ENCODE assay signal across 17 mouse cellular contexts in the genomic region with DNA sequence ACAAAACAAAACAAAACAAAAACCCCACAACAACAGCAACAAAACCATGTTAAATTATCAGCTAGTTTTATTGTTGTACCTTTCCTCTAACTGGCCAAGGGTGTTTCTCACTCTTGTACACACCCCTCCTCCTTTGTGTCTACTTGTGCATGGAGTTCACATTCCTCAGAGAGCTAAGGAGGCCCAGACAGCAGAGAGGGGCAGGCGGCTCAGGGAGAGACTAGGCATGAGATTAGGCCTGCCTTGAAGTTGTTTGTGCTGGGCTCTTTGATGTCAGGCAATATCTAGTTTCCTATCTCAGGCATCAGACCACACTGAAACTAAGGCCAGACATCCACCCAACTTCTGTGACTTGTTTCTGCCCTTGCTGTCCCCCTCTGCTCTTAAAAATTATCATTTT. TPM values are rescaled to one million over a fixed set of nuclear protein-coding genes. Genes with fewer than 3 reads are reported as not detected.
A peak's percentile ranks its signal among the peaks of the same experiment; 100 is the strongest.
DNase-seq lines count a peak whose midpoint lies in the region; ATAC-seq and TF ChIP-seq lines count a peak whose summit lies in the region.
"Had no signal": no experiment of that assay in that cellular context is flagged by ENCODE, and none has a peak within 500 bp of the region (broad histone marks: within the 10 kb centered on the region; RNA-seq: fewer than 3 reads in every experiment).

No protein-coding gene starts in this region.

- TF ChIP-seq CTCF in MEL (IDR thresholded peaks at IDR 0.05 in 2 of 3, conservative IDR thresholded peaks at IDR 0.05 in 1 of 3; ENCODE audit: control insufficient read depth in 1 of 3, insufficient read depth in 1 of 3, low read depth in 2 of 3, low read length in 3 of 3, poor library complexity in 1 of 3, severe bottlenecking in 1 of 3), result no peak

- intact Hi-C loops in left cerebral cortex, postnatal 14 days (cut with DNase I), result no loop called here

- 12% methylated on average over 1 of the region's 1 CpGs for WGBS in hindbrain, embryonic 10.5 days
- WGBS in hindbrain, embryonic 14.5 days, result 26% methylated on average over 1 of the region's 1 CpGs
- 14% methylated on average over 1 of the region's 1 CpGs for WGBS in embryonic facial prominence, embryonic 14.5 days

- TF ChIP-seq RAD21 in MEL (IDR thresholded peaks at IDR 0.05; ENCODE audit: low read depth, low read length), result no peak

- no peak for DNase-seq in hindbrain, embryonic 10.5 days (ENCODE audit: low spot score)
- no peak for DNase-seq in hindbrain, embryonic 14.5 days (ENCODE audit: low spot score)
- peak; percentile 39 for DNase-seq in MEL (ENCODE audit: low read depth, low spot score)
- peak; percentile 46 for DNase-seq in embryonic facial prominence, embryonic 14.5 days (ENCODE audit: low spot score)
- peak; percentile 28 for DNase-seq in lung, postnatal 10 days
- DNase-seq in left cerebral cortex, postnatal 14 days (ENCODE audit: low spot score in 2 of 2), result no peak
- no peak for DNase-seq in adrenal gland, postnatal 10 days
- DNase-seq in frontal cortex, postnatal 10 days (ENCODE audit: low spot score in 2 of 2), result no peak
- DNase-seq: adrenal gland, adult 2 months; B cell, adult 2 months; cerebellum, adult 18-20 months; kidney, adult 9 months; right cerebral cortex, postnatal 4 days had no signal

- H3K27me3 ChIP-seq in hindbrain, embryonic 10.5 days (ENCODE audit: insufficient read depth, poor library complexity, severe bottlenecking), result no peaks in the 10 kb centered on the region
- H3K27me3 ChIP-seq in hindbrain, embryonic 14.5 days (ENCODE audit: control insufficient read depth, insufficient read depth, low read length), result no peaks in the 10 kb centered on the region
- H3K27me3 ChIP-seq in MEL (ENCODE audit: control insufficient read depth in 1 of 2, insufficient read depth in 2 of 2, low read length in 2 of 2), result no peaks in the 10 kb centered on the region
- H3K27me3 ChIP-seq in embryonic facial prominence, embryonic 14.5 days (replicated peaks; ENCODE audit: control insufficient read depth, insufficient read depth, low read length), result no peaks in the 10 kb centered on the region
- H3K27me3 ChIP-seq: neural tube, embryonic 15.5 days had no signal

- H3K4me1 ChIP-seq in hindbrain, embryonic 10.5 days (replicated peaks), result peaks cover 71% of the 10 kb centered on the region
- no peaks in the 10 kb centered on the region for H3K4me1 ChIP-seq in hindbrain, embryonic 14.5 days (replicated peaks; ENCODE audit: control insufficient read depth, insufficient read depth, low read length)
- H3K4me1 ChIP-seq in MEL (ENCODE audit: control insufficient read depth in 1 of 2, insufficient read depth in 2 of 2, low read length in 2 of 2), result peaks cover 0 to 9% of the 10 kb centered on the region in 2 experiments; a peak in 2 of 4 replicates
- no peaks in the 10 kb centered on the region; the same call in 1 of the 2 replicates for H3K4me1 ChIP-seq in embryonic facial prominence, embryonic 14.5 days (ENCODE audit: control insufficient read depth, insufficient read depth, low read length)

- no peak overlapping the region for H3K4me3 ChIP-seq in hindbrain, embryonic 10.5 days
- H3K4me3 ChIP-seq in hindbrain, embryonic 14.5 days (replicated peaks; ENCODE audit: low read length), result no peak overlapping the region
- no peak overlapping the region for H3K4me3 ChIP-seq in MEL (ENCODE audit: control insufficient read depth in 1 of 2, insufficient read depth in 1 of 2, low read depth in 2 of 2, low read length in 2 of 2)
- H3K4me3 ChIP-seq in embryonic facial prominence, embryonic 14.5 days (ENCODE audit: low read depth, low read length), result no peak overlapping the region
- H3K4me3 ChIP-seq: left cerebral cortex, adult 2 months; megakaryocyte, embryonic 14.5 days; neural tube, embryonic 15.5 days had no signal

- no peak overlapping the region for H3K4me2 ChIP-seq in hindbrain, embryonic 14.5 days (replicated peaks)
- H3K4me2 ChIP-seq in embryonic facial prominence, embryonic 14.5 days (ENCODE audit: low read depth, low read length), result no peak overlapping the region
- H3K4me2 ChIP-seq: neural tube, embryonic 15.5 days had no signal

- TF ChIP-seq EP300 in MEL (IDR thresholded peaks at IDR 0.05; ENCODE audit: low read depth in 1 of 2, low read length in 2 of 2), result no peak

- peak overlapping the region; percentile 59; the same call in 1 of the 2 replicates for H3K27ac ChIP-seq in hindbrain, embryonic 10.5 days
- no peak overlapping the region for H3K27ac ChIP-seq in hindbrain, embryonic 14.5 days
- H3K27ac ChIP-seq in MEL (ENCODE audit: control insufficient read depth, low read depth, low read length), result no peak overlapping the region
- H3K27ac ChIP-seq in embryonic facial prominence, embryonic 14.5 days (replicated peaks; ENCODE audit: low read depth, low read length), result no peak overlapping the region
- H3K27ac ChIP-seq: left cerebral cortex, adult 2 months; neural tube, embryonic 15.5 days had no signal

- ATAC-seq in hindbrain, embryonic 14.5 days (ENCODE audit: low FRiP score), result no peak
- peak; percentile 78; the same call in 1 of the 2 replicates for ATAC-seq in embryonic facial prominence, embryonic 14.5 days (ENCODE audit: low read depth)
- ATAC-seq: hindbrain, embryonic 16.5 days had no signal

- no peaks in the 10 kb centered on the region for H3K9me3 ChIP-seq in hindbrain, embryonic 10.5 days
- H3K9me3 ChIP-seq in hindbrain, embryonic 14.5 days (ENCODE audit: control insufficient read depth, low read length), result no peaks in the 10 kb centered on the region
- no peaks in the 10 kb centered on the region for H3K9me3 ChIP-seq in MEL (replicated peaks; ENCODE audit: insufficient read depth, low read length)
- no peaks in the 10 kb centered on the region for H3K9me3 ChIP-seq in embryonic facial prominence, embryonic 14.5 days (ENCODE audit: control insufficient read depth, low read length)
- H3K9me3 ChIP-seq: megakaryocyte, embryonic 14.5 days; neural tube, embryonic 15.5 days had no signal

- no peaks in the 10 kb centered on the region for H3K79me2 ChIP-seq in MEL (ENCODE audit: control insufficient read depth, insufficient read depth, low read length, poor library complexity)

- no peak overlapping the region for H3K9ac ChIP-seq in hindbrain, embryonic 14.5 days
- H3K9ac ChIP-seq in MEL (ENCODE audit: control insufficient read depth, low read depth, low read length, poor library complexity, severe bottlenecking), result no peak overlapping the region
- no peak overlapping the region for H3K9ac ChIP-seq in embryonic facial prominence, embryonic 14.5 days (ENCODE audit: low read depth, low read length)
- H3K9ac ChIP-seq: neural tube, embryonic 15.5 days had no signal

- no peaks in the 10 kb centered on the region for H3K36me3 ChIP-seq in hindbrain, embryonic 10.5 days
- H3K36me3 ChIP-seq in hindbrain, embryonic 14.5 days (replicated peaks; ENCODE audit: control insufficient read depth, insufficient read depth), result no peaks in the 10 kb centered on the region
- H3K36me3 ChIP-seq in MEL (ENCODE audit: control insufficient read depth in 1 of 2, insufficient read depth in 2 of 2, low read length in 2 of 2), result peaks cover 0 to 2% of the 10 kb centered on the region in 2 experiments; a peak in 1 of 4 replicates
- no peaks in the 10 kb centered on the region for H3K36me3 ChIP-seq in embryonic facial prominence, embryonic 14.5 days (ENCODE audit: control insufficient read depth, insufficient read depth, low read length)
- H3K36me3 ChIP-seq: neural tube, embryonic 15.5 days had no signal

- no peak for TF ChIP-seq POLR2A in MEL (IDR thresholded peaks at IDR 0.05; ENCODE audit: control insufficient read depth in 1 of 2, insufficient read depth in 1 of 2, low read depth in 1 of 2, low read length in 2 of 2, poor library complexity in 1 of 2)

TF ChIP-seq in MEL, 35 proteins besides CTCF, POLR2A, EP300 and RAD21:
- TF ChIP-seq NRF1 (IDR thresholded peaks at IDR 0.05; ENCODE audit: insufficient read depth, low read depth, low read length, poor library complexity, severe bottlenecking) (no peak), GATA1 (IDR thresholded peaks at IDR 0.05; ENCODE audit: low read depth, low read length) (0 out of 2 replicates have a peak, but pooled peaks have one; percentile 2)

RNA-seq across cellular contexts. Expression of gene Dapk2, which starts 10.2 kb away (rescaled TPM):
- polyA plus RNA-seq in hindbrain, embryonic 10.5 days (2016; fragmentation: Nextera tagmentation; extraction: Ambion mirVana), result 3.5 and 5.1 TPM in 2 replicates
- polyA plus RNA-seq in hindbrain, embryonic 14.5 days (2014; fragmentation: Nextera tagmentation; extraction: Ambion mirVana), result 0.59 and 0.80 TPM in 2 replicates
- 5.8 and 6.7 TPM in 2 replicates for total RNA-seq in MEL (2012; rRNA removed)
- 1 to 10 TPM in 1 of 2 experiments, not detected in 1; 8.3 TPM for polyA plus RNA-seq in MEL (2012; ENCODE audit: insufficient read depth in 1 of 2, insufficient read length in 2 of 2, low read depth in 1 of 2, low replicate concordance in 2 of 2, missing spikeins in 1 of 2)
- polyA plus RNA-seq in embryonic facial prominence, embryonic 14.5 days (2014; fragmentation: Nextera tagmentation; extraction: Ambion mirVana), result 10.6 and 14.3 TPM in 2 replicates
- 1 to 10 TPM; 2.4 to 5.8 TPM for total RNA-seq in left cerebral cortex, postnatal 14 days (2021)
- total RNA-seq in adrenal gland, postnatal 10 days (2021), result 10 to 100 TPM in 1 of 2 experiments, 1 to 10 TPM in 1; 8.3 to 12.4 TPM

RNA-seq across cellular contexts. Expression of gene Ciao2a, which starts 41.8 kb away (rescaled TPM):
- polyA plus RNA-seq in hindbrain, embryonic 10.5 days (2016; fragmentation: Nextera tagmentation; extraction: Ambion mirVana), result 138 and 149 TPM in 2 replicates
- polyA plus RNA-seq in hindbrain, embryonic 14.5 days (2014; fragmentation: Nextera tagmentation; extraction: Ambion mirVana), result 65.8 and 72.2 TPM in 2 replicates
- 103 and 121 TPM in 2 replicates for total RNA-seq in MEL (2012; rRNA removed)
- polyA plus RNA-seq in MEL (2012; ENCODE audit: insufficient read depth in 1 of 2, insufficient read length in 2 of 2, low read depth in 1 of 2, low replicate concordance in 2 of 2, missing spikeins in 1 of 2), result 10 to 100 TPM in 1 of 2 experiments, not detected in 1; 88.1 TPM
- polyA plus RNA-seq in embryonic facial prominence, embryonic 14.5 days (2014; fragmentation: Nextera tagmentation; extraction: Ambion mirVana), result 112 and 119 TPM in 2 replicates
- total RNA-seq in left cerebral cortex, postnatal 14 days (2021), result 10 to 100 TPM; 26.8 to 28.0 TPM
- 10 to 100 TPM; 89.9 to 97.4 TPM for total RNA-seq in adrenal gland, postnatal 10 days (2021)

RNA-seq across cellular contexts. Expression of gene Snx1, which starts 41.8 kb away (rescaled TPM):
- polyA plus RNA-seq in hindbrain, embryonic 10.5 days (2016; fragmentation: Nextera tagmentation; extraction: Ambion mirVana), result 128 and 136 TPM in 2 replicates
- 75.9 and 77.0 TPM in 2 replicates for polyA plus RNA-seq in hindbrain, embryonic 14.5 days (2014; fragmentation: Nextera tagmentation; extraction: Ambion mirVana)
- total RNA-seq in MEL (2012; rRNA removed), result 83.9 and 88.2 TPM in 2 replicates
- polyA plus RNA-seq in MEL (2012; ENCODE audit: insufficient read depth in 1 of 2, insufficient read length in 2 of 2, low read depth in 1 of 2, low replicate concordance in 2 of 2, missing spikeins in 1 of 2), result 100 to 1,000 TPM; 113 to 189 TPM
- 139 and 143 TPM in 2 replicates for polyA plus RNA-seq in embryonic facial prominence, embryonic 14.5 days (2014; fragmentation: Nextera tagmentation; extraction: Ambion mirVana)
- total RNA-seq in left cerebral cortex, postnatal 14 days (2021), result 10 to 100 TPM; 51.6 to 56.3 TPM
- total RNA-seq in adrenal gland, postnatal 10 days (2021), result 10 to 100 TPM; 72.3 to 81.3 TPM

Comparison
In these comparisons a context has a peak if more than half of its experiments do, and no peak if none do; other contexts are left out.
1. DNase-seq: peak in MEL (single experiment), embryonic facial prominence, embryonic 14.5 days (single experiment) and lung, postnatal 10 days (single experiment); none in hindbrain, embryonic 10.5 days (single experiment), hindbrain, embryonic 14.5 days (single experiment), left cerebral cortex, postnatal 14 days (0 of 2), adrenal gland, postnatal 10 days (single experiment) and frontal cortex, postnatal 10 days (0 of 2).